Mouse (Mus musculus) forebrain, embryonic 14.5 days (tissue): ENCODE results near the gene Samd9l. TPM values are rescaled to one million over a fixed set of nuclear protein-coding genes. Genes with fewer than 3 reads are reported as not detected.
A peak's percentile ranks its signal among the peaks of the same experiment; 100 is the strongest.
"Not testable (repeated sequence)": the region's sequence is repeated elsewhere in the genome, so short reads cannot be mapped to it uniquely, and the experiment has no call there.

Source experiments
- ATAC-seq: fragments of 200-750 bp; cut with Nextera tagmentation; 2 replicates; pipeline ENCODE4 v1.8.0; 2017; ENCODE audit warnings: mild to moderate bottlenecking, moderate library complexity
- DNase-seq: peaks from one replicate; pipeline ENCODE4 v3.0.0-alpha.2; 2015; ENCODE audit warnings: low spot score
- H3K27ac ChIP-seq: fragments of 300-500 bp; sonication (generic); 2 replicates; pipeline ENCODE4 v1.5.1; 2014; ENCODE audit warnings: low read depth, mild to moderate bottlenecking, control low read depth, low read length, moderate library complexity
- H3K27me3 ChIP-seq: fragments of 300-500 bp; sonication (generic); replicated peaks from 2 replicates; pipeline ENCODE4 v1.6.1; 2014; ENCODE audit warnings: low read length, control low read depth, mixed read lengths; ENCODE audit not compliant: control insufficient read depth, insufficient read depth
- H3K36me3 ChIP-seq: fragments of 300-500 bp; sonication (generic); 2 replicates; pipeline ENCODE4 v1.6.1; 2014; ENCODE audit warnings: low read length, control low read depth; ENCODE audit not compliant: control insufficient read depth, insufficient read depth
- H3K4me1 ChIP-seq: fragments of 300-500 bp; sonication (generic); 2 replicates; pipeline ENCODE4 v1.6.1; 2014; ENCODE audit warnings: antibody characterized with exemption, low read length, control low read depth; ENCODE audit not compliant: control insufficient read depth, insufficient read depth
- H3K4me2 ChIP-seq: fragments of 300-500 bp; sonication (generic); 2 replicates; pipeline ENCODE4 v1.6.1; 2014; ENCODE audit warnings: mild to moderate bottlenecking, control low read depth, low read length
- H3K4me3 ChIP-seq: fragments of 300-500 bp; sonication (generic); 2 replicates; pipeline ENCODE4 v1.5.1; 2014; ENCODE audit warnings: low read depth, low read length, control low read depth
- H3K9ac ChIP-seq: fragments of 300-500 bp; sonication (generic); 2 replicates; pipeline ENCODE4 v1.6.1; 2014; ENCODE audit warnings: mild to moderate bottlenecking, low read length, control low read depth, moderate library complexity
- H3K9me3 ChIP-seq: fragments of 300-500 bp; sonication (generic); replicated peaks from 2 replicates; pipeline ENCODE4 v1.6.1; 2016; ENCODE audit warnings: low read length, control low read depth, mixed read lengths; ENCODE audit not compliant: control insufficient read depth
- WGBS: fragments of 180-500 bp; shearing (Covaris S2); extraction: QIAGEN DNeasy Blood & Tissue Kit; methylation state at CpG from one replicate; pipeline ENCODE4 v1.1.7; 2014; 5-methylcytosine and 5-hydroxymethylcytosine counted together
- polyA plus RNA-seq: library from polyadenylated mRNA; unstranded; fragments of >200 nt; fragmentation: Nextera tagmentation; extraction: Ambion mirVana; gene quantifications from 2 replicates; pipeline ENCODE4 v1.2.1, GENCODE M21; 2014

Gene Samd9l
- 0.85 and 1.3 TPM in 2 replicates for polyA plus RNA-seq

DNA sequence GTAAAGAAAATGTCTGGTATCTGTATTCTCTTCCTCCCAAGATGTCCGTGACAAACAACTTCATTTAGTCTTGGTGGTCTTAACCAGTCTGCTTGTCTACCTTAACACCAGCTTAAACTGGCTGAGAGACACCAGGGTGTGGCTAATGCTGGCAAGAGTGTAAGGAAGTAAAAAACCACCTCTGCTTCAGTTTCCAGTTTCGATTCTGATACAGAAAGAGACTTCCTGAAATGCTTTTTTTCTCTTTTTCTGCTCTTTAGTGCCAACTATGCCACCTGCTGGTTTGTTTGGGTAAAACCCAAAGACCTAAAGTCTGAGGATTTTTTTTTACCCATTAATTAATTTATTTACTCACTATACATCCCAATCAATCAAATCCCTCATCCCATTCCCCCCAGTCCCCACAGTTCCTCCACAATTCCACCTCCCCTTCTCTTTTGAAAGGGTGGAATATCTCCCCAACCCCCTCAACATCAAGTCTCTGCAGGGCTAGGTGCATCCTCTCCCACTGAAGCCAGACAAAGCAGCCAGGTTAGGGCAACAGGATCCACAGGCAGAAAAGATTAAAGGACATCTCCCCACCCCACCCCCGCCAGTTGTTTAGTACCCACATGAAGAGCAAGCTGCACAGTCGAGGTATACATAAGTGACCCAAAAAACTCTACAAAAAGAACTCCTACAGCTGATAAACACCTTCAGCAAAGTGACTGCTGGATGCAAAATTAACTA lies at the start of gene Samd9l:
Samd9l (minus strand) TSS at position 233 of the 729 bp plus-strand sequence.
- H3K4me3 ChIP-seq, H3K4me1 ChIP-seq, H3K27me3 ChIP-seq, H3K9ac ChIP-seq, H3K27ac ChIP-seq, H3K9me3 ChIP-seq, H3K4me2 ChIP-seq, ATAC-seq, H3K36me3 ChIP-seq: not testable (repeated sequence)
- WGBS, result 46% methylated on average over 4 of the region's 4 CpGs
- peak; percentile 42 for DNase-seq

DNA sequence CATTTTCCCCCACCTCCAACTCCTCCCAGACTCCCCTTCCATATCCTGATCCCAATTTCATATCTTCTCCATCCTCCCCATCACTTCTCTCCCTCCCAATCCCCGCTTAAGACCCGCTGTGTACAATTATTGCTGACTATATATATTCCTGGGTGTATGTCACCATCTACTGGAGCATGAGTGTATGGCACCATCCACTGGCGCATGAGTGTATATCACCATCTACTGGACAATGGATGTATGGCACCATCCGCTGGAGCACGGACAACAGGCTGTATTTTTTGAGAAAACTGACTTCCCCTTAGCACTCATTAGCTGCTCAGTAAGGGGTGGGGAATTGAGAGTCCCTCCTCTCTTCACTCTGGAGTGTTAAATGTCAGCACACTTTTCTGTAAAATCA lies 48.0 kb upstream of the Samd9l start:
- WGBS, result 3% methylated on average over 5 of the region's 5 CpGs
- DNase-seq (peak; percentile 78), ATAC-seq (peak; percentile 82)
- Histone ChIP-seq H3K4me1 (no peaks in the 10 kb centered on the region), H3K36me3 (no peaks in the 10 kb centered on the region), H3K27me3 (no peaks in the 10 kb centered on the region), H3K9me3 (no peaks in the 10 kb centered on the region), H3K4me2 (no peak overlapping the region), H3K4me3 (no peak overlapping the region), H3K9ac (no peak overlapping the region), H3K27ac (no peak overlapping the region)

DNA sequence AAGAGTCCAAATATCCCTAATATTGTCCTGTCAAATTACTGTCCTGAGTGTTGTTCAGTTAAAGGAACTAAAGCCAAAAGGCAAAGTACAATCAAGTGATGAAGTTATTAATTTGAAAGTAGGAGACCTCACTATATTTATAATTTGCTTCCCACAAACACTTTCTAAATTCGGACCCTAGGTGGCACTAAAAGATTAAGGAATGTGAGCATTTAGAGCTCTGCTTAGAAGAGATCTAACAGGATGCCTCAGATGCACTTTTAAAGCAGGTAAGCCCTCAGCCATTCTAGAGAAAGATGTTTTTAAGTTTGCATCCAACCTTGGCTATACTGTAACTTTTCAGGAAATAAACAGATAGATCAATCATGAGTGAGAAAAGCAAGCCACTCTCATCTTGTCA lies 44.5 kb upstream of the Samd9l start:
- Histone ChIP-seq H3K36me3 (no peaks in the 10 kb centered on the region), H3K27ac (no peak overlapping the region), H3K9me3 (no peaks in the 10 kb centered on the region), H3K4me1 (no peaks in the 10 kb centered on the region), H3K27me3 (no peaks in the 10 kb centered on the region), H3K4me2 (no peak overlapping the region), H3K4me3 (no peak overlapping the region), H3K9ac (no peak overlapping the region)
- 16% methylated on average over 1 of the region's 1 CpGs for WGBS
- peak; percentile 53 for DNase-seq
- ATAC-seq, result no peak

DNA sequence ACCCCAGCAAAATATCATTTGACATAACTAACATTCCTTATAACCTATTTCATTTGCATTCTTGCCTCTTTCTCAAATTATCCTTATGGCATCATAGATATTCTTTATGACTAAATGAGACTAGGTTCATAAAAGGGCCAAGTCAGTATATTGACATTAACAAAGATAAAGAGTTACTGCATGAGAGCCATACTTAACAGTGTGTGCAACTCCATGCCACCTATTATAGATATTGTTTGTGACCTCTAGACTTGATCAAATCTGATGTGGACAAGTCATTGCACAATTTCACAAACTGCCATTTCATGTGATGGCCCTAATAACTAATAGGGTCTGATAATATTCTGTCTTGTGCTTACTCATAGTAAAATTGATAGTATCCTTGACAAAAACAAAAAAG lies 36.7 kb upstream of the Samd9l start:
- Histone ChIP-seq H3K9ac (no peak overlapping the region), H3K4me3 (no peak overlapping the region), H3K4me2 (no peak overlapping the region), H3K27ac (no peak overlapping the region), H3K9me3 (no peaks in the 10 kb centered on the region), H3K36me3 (no peaks in the 10 kb centered on the region), H3K27me3 (no peaks in the 10 kb centered on the region), H3K4me1 (no peaks in the 10 kb centered on the region)
- no peak for DNase-seq
- ATAC-seq, result no peak

DNA sequence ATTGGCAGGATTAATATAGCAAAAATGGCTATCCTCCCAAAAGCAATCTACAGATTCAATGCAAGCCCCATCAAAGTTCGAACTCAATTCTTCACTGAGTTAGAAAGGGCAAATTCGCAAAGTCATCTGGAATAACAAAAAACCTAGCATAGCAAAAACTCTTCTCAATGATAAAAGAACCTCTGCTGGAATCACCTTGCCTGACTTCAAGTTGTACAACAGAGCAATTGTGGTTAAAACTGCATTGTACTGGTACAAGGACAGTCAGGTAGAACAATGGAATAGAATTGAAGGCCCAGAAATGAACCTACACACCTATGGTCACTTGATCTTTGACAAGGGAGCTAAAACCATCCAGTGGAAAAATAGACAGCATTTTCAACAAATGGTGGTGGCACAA lies 31.6 kb upstream of the Samd9l start:
- H3K4me3 ChIP-seq, H3K36me3 ChIP-seq, H3K27me3 ChIP-seq, ATAC-seq, H3K9ac ChIP-seq, H3K9me3 ChIP-seq, DNase-seq, H3K4me2 ChIP-seq, H3K27ac ChIP-seq, H3K4me1 ChIP-seq: not testable (repeated sequence)
- WGBS, result 75% methylated on average over 2 of the region's 2 CpGs

DNA sequence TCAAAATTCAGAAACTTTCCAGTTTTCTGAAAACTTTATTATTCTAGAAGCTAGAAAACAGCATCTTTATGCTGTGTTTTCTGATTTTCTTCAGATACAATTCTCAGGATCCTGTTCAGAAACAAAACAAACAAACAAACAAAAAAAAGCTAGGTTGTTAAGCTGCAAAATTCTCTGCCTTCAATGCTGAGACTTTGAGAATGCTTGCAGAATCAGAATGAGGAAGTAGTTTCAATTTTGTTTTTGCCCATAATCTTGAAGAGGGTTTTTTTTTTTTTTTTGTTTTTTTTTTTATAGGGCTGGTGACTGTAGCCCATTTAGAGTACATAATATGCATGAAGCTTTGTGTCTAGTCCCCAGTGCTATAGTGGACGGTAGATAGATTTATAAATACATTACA lies 27.7 kb upstream of the Samd9l start:
- no peaks in the 10 kb centered on the region for H3K4me1 ChIP-seq
- no peak overlapping the region for H3K4me3 ChIP-seq
- H3K9ac ChIP-seq, result no peak overlapping the region
- no peaks in the 10 kb centered on the region for H3K27me3 ChIP-seq
- H3K36me3 ChIP-seq, result no peaks in the 10 kb centered on the region
- H3K9me3 ChIP-seq, result no peaks in the 10 kb centered on the region
- WGBS, result 88% methylated on average over 1 of the region's 1 CpGs
- no peak for ATAC-seq
- no peak for DNase-seq
- no peak overlapping the region for H3K27ac ChIP-seq
- H3K4me2 ChIP-seq, result no peak overlapping the region

DNA sequence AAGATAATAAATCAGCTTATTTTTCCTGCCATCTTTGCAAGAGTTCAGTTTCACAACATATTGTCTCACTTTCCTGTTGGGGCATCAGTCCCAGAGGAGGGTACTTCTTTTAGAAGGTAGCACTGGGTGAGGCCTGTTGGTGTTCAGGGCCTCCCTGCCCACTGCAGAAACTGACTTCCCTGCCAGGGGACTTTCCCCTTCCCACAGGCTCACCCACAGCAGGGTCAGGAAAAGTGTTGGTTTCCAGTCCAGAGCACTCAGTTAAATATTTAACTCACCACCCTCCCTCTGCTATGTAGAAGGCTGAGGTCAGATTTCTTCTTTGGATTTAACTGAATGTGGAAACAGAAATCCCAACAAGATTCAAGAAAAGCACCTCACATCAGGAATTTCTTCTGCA lies 26.0 kb upstream of the Samd9l start:
- not testable (repeated sequence) for H3K4me1 ChIP-seq, H3K27me3 ChIP-seq, ATAC-seq, H3K36me3 ChIP-seq, H3K9me3 ChIP-seq, H3K4me2 ChIP-seq, H3K27ac ChIP-seq, H3K4me3 ChIP-seq, H3K9ac ChIP-seq, DNase-seq

DNA sequence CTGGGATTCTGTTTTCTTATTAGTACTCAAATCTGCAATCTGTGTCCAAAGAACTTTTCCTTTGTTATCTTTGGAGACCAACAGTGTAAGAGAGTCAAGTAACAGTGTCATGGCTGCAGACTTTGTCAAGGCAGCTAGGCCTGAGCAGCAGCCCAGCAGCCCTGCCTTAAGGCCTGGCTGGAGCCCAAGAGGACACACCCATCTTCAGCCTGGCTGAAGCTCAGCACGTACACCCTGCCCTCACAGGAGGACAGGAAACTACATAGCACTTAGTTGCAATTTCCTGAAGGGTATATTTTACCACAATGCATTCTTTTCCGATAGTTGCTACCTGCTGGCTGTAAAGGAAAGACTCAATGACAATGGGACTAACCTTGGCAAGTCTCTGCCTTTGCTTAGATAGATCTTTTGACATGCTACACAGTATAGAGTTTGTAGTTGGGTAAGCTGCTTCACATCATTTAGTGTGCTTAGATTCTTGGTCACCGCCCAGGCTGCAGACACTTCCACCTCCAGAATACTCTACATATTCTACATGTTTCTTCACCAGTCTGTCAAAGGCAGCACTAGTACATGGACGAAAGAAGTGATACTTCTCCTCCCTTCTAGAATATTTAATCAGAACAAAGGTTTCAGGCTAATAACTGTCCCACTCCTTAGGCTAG lies 25.4 kb upstream of the Samd9l start:
- H3K27me3 ChIP-seq, result not testable (repeated sequence)

DNA sequence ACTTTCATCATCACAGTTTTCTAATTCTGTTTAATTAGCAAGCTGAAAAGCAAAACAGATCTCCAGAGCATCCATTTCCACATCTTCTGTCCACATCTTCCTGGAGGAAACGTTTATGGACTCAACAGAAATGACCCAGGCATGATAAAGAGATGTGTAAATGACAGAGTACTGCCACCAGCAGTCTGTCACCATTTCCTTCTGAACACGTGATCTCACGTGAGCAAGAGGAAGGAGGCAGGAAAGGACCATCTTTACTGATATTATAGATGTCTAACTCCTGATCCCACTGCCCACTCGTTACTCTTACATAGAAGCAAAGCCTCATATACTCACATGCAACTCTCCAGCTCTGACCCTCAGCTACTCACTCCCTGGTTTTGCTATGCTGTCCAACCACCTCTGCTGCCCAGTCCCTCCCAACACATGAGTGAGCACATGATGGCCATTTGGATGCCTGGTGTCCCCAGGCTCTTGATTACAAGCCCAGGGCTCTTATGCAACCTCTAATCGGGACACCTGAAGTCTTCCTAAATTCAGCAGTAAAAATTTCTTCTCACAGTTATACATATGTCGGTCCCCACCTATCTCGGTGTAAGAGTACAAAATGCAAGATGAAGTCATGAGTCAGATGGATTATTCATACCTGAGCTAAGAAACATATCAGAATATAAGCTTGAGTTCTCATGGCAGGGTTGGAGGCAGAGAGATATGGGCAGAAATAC lies 2.0 kb downstream of the Samd9l start:
- not testable (repeated sequence) for ATAC-seq, H3K27me3 ChIP-seq
- 87% methylated on average over 6 of the region's 7 CpGs for WGBS

More for the DNA sequence above, 25.4 kb upstream of the Samd9l start:
- not testable (repeated sequence) for ATAC-seq, H3K9me3 ChIP-seq, H3K4me2 ChIP-seq, H3K9ac ChIP-seq, H3K36me3 ChIP-seq, H3K27ac ChIP-seq, H3K4me3 ChIP-seq, H3K4me1 ChIP-seq, DNase-seq
- 45% methylated on average over 1 of the region's 4 CpGs for WGBS

More for the DNA sequence above, 2.0 kb downstream of the Samd9l start:
- not testable (repeated sequence) for H3K9ac ChIP-seq, H3K9me3 ChIP-seq, H3K27ac ChIP-seq, H3K4me2 ChIP-seq, H3K36me3 ChIP-seq, H3K4me1 ChIP-seq, DNase-seq, H3K4me3 ChIP-seq
